Mouse (Mus musculus) monocyte, adult 2 months (primary cell): ENCODE results near the gene Far1.
A peak's percentile ranks its signal among the peaks of the same experiment; 100 is the strongest.

Experiments
- DNase-seq, 2 experiments: peaks; one replicate each; pipeline ENCODE4 v3.0.0; 2022; ENCODE audit warnings: low spot score in 2 of 2, low read depth in 1 of 2

The Far1 gene

GRCm38 (mm10) chr7:113571121-113571520, 57.5 kb downstream of the Far1 start:
- no peak for DNase-seq

- DNase-seq, result no peak
These were observed 59.1 kb downstream of the Far1 start for GRCm38 (mm10) chr7:113572741-113573140.

GRCm38 (mm10) chr7:113582111-113582510, 68.5 kb downstream of the Far1 start:
- DNase-seq, result no peak

GRCm38 (mm10) chr7:113589211-113589610, 75.6 kb downstream of the Far1 start:
- no peak for DNase-seq

GRCm38 (mm10) chr7:113590330-113590729, 76.7 kb downstream of the Far1 start:
- DNase-seq, result no peak

GRCm38 (mm10) chr7:113591084-113591483, 77.5 kb downstream of the Far1 start:
- DNase-seq, result no peak

- no peak for DNase-seq
These were observed 78.1 kb downstream of the Far1 start for GRCm38 (mm10) chr7:113591557-113592354.

- no peak for DNase-seq
These were observed 79.1 kb downstream of the Far1 start for GRCm38 (mm10) chr7:113592696-113593095.

- no peak for DNase-seq
These were observed 80.7 kb downstream of the Far1 start for GRCm38 (mm10) chr7:113594363-113594762.

GRCm38 (mm10) chr7:113597231-113597630, 83.6 kb downstream of the Far1 start:
- DNase-seq, result no peak

- DNase-seq, result no peak
These were observed 88.2 kb downstream of the Far1 start for GRCm38 (mm10) chr7:113601803-113602202.

- no peak for DNase-seq
These were observed 94.3 kb downstream of the Far1 start for GRCm38 (mm10) chr7:113607928-113608327.

GRCm38 (mm10) chr7:113609027-113609705, 95.5 kb downstream of the Far1 start:
- no peak for DNase-seq

- peak; percentile 13 to 46 for DNase-seq
These were observed 99.0 kb downstream of the Far1 start for GRCm38 (mm10) chr7:113612628-113613027.

- DNase-seq, result no peak
These were observed 100.7 kb downstream of the Far1 start for GRCm38 (mm10) chr7:113614198-113614927.

GRCm38 (mm10) chr7:113619166-113619565, 105.5 kb downstream of the Far1 start:
- no peak for DNase-seq

- DNase-seq, result no peak
These were observed 106.1 kb downstream of the Far1 start for GRCm38 (mm10) chr7:113619768-113620167.
